In the genomic region with DNA sequence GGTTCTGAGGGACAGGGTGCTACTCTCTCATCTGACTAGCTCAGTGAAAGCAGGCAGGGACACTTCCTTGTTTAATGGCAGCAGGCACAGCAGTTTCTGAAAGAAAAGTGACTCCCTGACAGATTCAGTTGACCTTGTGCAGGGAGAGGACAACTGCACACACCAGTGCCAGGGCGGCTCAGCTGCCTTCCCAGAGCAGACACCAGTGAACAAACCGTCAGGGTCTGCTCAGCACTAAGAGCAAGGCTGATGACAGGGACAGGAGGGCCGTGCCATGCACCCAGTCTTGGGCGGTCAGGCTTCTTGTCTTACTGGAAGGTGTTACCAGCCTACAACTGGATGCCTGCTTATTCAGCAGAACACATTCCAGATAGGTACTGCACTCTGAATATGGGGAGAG, we compare ENCODE assay signal across 22 mouse cellular contexts. TPM values are rescaled to one million over a fixed set of nuclear protein-coding genes. Genes with fewer than 3 reads are reported as not detected.
DNase-seq lines count a peak whose midpoint lies in the region; ATAC-seq and TF ChIP-seq lines count a peak whose summit lies in the region.
"Had no signal": no experiment of that assay in that cellular context is flagged by ENCODE, and none has a peak within 500 bp of the region (broad histone marks: within the 10 kb centered on the region; RNA-seq: fewer than 3 reads in every experiment).

No protein-coding gene starts in this region.

- no peaks in the 10 kb centered on the region for H3K36me3 ChIP-seq in heart, adult 2 months (ENCODE audit: control insufficient read depth, insufficient read depth, low read length)
- H3K36me3 ChIP-seq in limb, embryonic 12.5 days, result peaks cover 62% of the 10 kb centered on the region
- H3K36me3 ChIP-seq in limb, embryonic 10.5 days, result peaks cover 70% of the 10 kb centered on the region

- ATAC-seq in limb, embryonic 12.5 days (ENCODE audit: insufficient number of reproducible peaks, insufficient read depth, low FRiP score, low TSS enrichment, low read depth), result no peak; the same call in 1 of the 2 replicates
- ATAC-seq: forebrain, embryonic 16.5 days; midbrain, embryonic 16.5 days had no signal

- peak; percentile 49 for DNase-seq in adrenal gland, postnatal 10 days
- DNase-seq in adrenal gland, postnatal 4 days (ENCODE audit: low spot score in 2 of 2), result no peak
- DNase-seq in heart, adult 2 months, result no peak
- DNase-seq in heart, adult 18-20 months, result no peak
- DNase-seq in limb, embryonic 10.5 days (ENCODE audit: low spot score), result no peak
- no peak for DNase-seq in urinary bladder, postnatal 14 days (ENCODE audit: low spot score)
- DNase-seq: cerebellum, adult 11 months; cerebellum, postnatal 10 days; lung, embryonic 14.5 days; lung, postnatal 4 days; right cerebral cortex, postnatal 14 days; thymus, adult 18-20 months had no signal

- no peak overlapping the region for H3K9ac ChIP-seq in heart, adult 2 months (ENCODE audit: low read depth, low read length)
- 0 out of 2 replicates have a peak overlapping the region, but pooled peaks have one; percentile 3 for H3K9ac ChIP-seq in limb, embryonic 12.5 days (replicated peaks)
- H3K9ac ChIP-seq: embryonic facial prominence, embryonic 13.5 days; kidney, embryonic 15.5 days; lung, embryonic 14.5 days; neural tube, embryonic 15.5 days had no signal

- TF ChIP-seq POLR2A in heart, adult 2 months (IDR thresholded peaks at IDR 0.05; ENCODE audit: insufficient read depth, low read depth, low read length), result no peak
- TF ChIP-seq POLR2A in olfactory bulb, adult 2 months (IDR thresholded peaks at IDR 0.05; ENCODE audit: insufficient read depth, low read depth, low read length), result no peak

- H3K79me2 ChIP-seq in heart, adult 2 months (replicated peaks; ENCODE audit: control insufficient read depth, insufficient read depth, low read length), result no peaks in the 10 kb centered on the region

- no peaks in the 10 kb centered on the region for H3K27me3 ChIP-seq in heart, adult 2 months (ENCODE audit: control insufficient read depth, insufficient read depth, low read length)
- no peaks in the 10 kb centered on the region for H3K27me3 ChIP-seq in limb, embryonic 12.5 days
- no peaks in the 10 kb centered on the region for H3K27me3 ChIP-seq in limb, embryonic 10.5 days (ENCODE audit: low read depth, poor library complexity, severe bottlenecking)
- H3K27me3 ChIP-seq: embryonic facial prominence, embryonic 13.5 days; kidney, embryonic 15.5 days; neural tube, embryonic 15.5 days had no signal

- no peak overlapping the region for H3K4me2 ChIP-seq in limb, embryonic 12.5 days
- H3K4me2 ChIP-seq: embryonic facial prominence, embryonic 13.5 days; kidney, embryonic 15.5 days; lung, embryonic 14.5 days; neural tube, embryonic 15.5 days had no signal

- no peak for TF ChIP-seq EP300 in heart, adult 2 months (IDR thresholded peaks at IDR 0.05; ENCODE audit: insufficient read depth, low read depth, low read length)

- H3K27ac ChIP-seq in heart, adult 2 months, result peak overlapping the region; percentile 12; the same call in 1 of the 2 replicates
- H3K27ac ChIP-seq in limb, embryonic 12.5 days, result no peak overlapping the region
- no peak overlapping the region for H3K27ac ChIP-seq in limb, embryonic 10.5 days
- H3K27ac ChIP-seq in olfactory bulb, adult 2 months (ENCODE audit: insufficient read depth, low read depth, low read length), result peak overlapping the region; percentile 42
- H3K27ac ChIP-seq: embryonic facial prominence, embryonic 13.5 days; kidney, embryonic 15.5 days; neural tube, embryonic 15.5 days had no signal

- intact Hi-C loops in heart, adult 2 months (cut with DNase I), result no loop called here

- H3K4me1 ChIP-seq in heart, adult 2 months (ENCODE audit: control insufficient read depth, insufficient read depth, low read length), result no peaks in the 10 kb centered on the region; the same call in 1 of the 2 replicates
- no peaks in the 10 kb centered on the region for H3K4me1 ChIP-seq in limb, embryonic 12.5 days (replicated peaks)
- 0 out of 2 replicates have a peak, but pooled peaks cover 2% of the 10 kb centered on the region for H3K4me1 ChIP-seq in limb, embryonic 10.5 days
- peaks cover 17% of the 10 kb centered on the region for H3K4me1 ChIP-seq in olfactory bulb, adult 2 months (ENCODE audit: control insufficient read depth, insufficient read depth, low read length)
- H3K4me1 ChIP-seq: embryonic facial prominence, embryonic 13.5 days; kidney, embryonic 15.5 days had no signal

- TF ChIP-seq CTCF in heart, adult 2 months (IDR thresholded peaks at IDR 0.05), result no peak
- TF ChIP-seq CTCF in olfactory bulb, adult 2 months (IDR thresholded peaks at IDR 0.05; ENCODE audit: insufficient read depth, low read depth, low read length), result no peak

- H3K4me3 ChIP-seq in heart, adult 2 months, result no peak overlapping the region
- H3K4me3 ChIP-seq in limb, embryonic 12.5 days (replicated peaks), result no peak overlapping the region
- H3K4me3 ChIP-seq in limb, embryonic 10.5 days, result no peak overlapping the region
- no peak overlapping the region for H3K4me3 ChIP-seq in olfactory bulb, adult 2 months (ENCODE audit: insufficient read depth, low read depth, low read length)
- H3K4me3 ChIP-seq: embryonic facial prominence, embryonic 13.5 days; kidney, embryonic 15.5 days; neural tube, embryonic 15.5 days had no signal

- WGBS in heart, adult 2 months, result 71% methylated on average over 4 of the region's 4 CpGs
- WGBS in limb, embryonic 12.5 days, result 94% methylated on average over 4 of the region's 4 CpGs
- 88% methylated on average over 4 of the region's 4 CpGs for WGBS in limb, embryonic 10.5 days
- 86% methylated on average over 4 of the region's 4 CpGs for WGBS in olfactory bulb, adult 2 months

- H3K9me3 ChIP-seq in limb, embryonic 12.5 days, result no peaks in the 10 kb centered on the region
- no peaks in the 10 kb centered on the region for H3K9me3 ChIP-seq in limb, embryonic 10.5 days (replicated peaks)
- H3K9me3 ChIP-seq: embryonic facial prominence, embryonic 13.5 days; G1E; kidney, embryonic 15.5 days; neural tube, embryonic 15.5 days had no signal

RNA-seq across cellular contexts. Expression of gene Qrich2, which starts 4.9 kb away (rescaled TPM):
- total RNA-seq in adrenal gland, postnatal 10 days (2021), result not detected
- under 1 TPM in 1 of 2 experiments, not detected in 1; 0.14 TPM for total RNA-seq in adrenal gland, postnatal 4 days (2021)
- not detected for total RNA-seq in heart, adult 2 months (2021)
- polyA plus RNA-seq in heart, adult 2 months (2012; rRNA removed), result 0.18 and 0.23 TPM in 2 replicates
- total RNA-seq in heart, adult 18-20 months (2021), result under 1 TPM in 1 of 2 experiments, not detected in 1; 0.05 TPM
- 0.35 TPM in 2 replicates for polyA plus RNA-seq in limb, embryonic 12.5 days (2016; fragmentation: Nextera tagmentation; extraction: Ambion mirVana)
- 0.36 and 0.44 TPM in 2 replicates for polyA plus RNA-seq in limb, embryonic 10.5 days (2016; fragmentation: Nextera tagmentation; extraction: Ambion mirVana)
- not detected in 2 replicates for polyA plus RNA-seq in olfactory bulb, adult 2 months (2012; ENCODE audit: insufficient read depth, insufficient read length, low replicate concordance, missing spikeins)
- total RNA-seq: hematopoietic stem cell, adult 5-6 weeks had no signal
- polyA plus RNA-seq: neural tube, embryonic 15.5 days; stomach, embryonic 14.5 days had no signal

RNA-seq across cellular contexts. Expression of gene Prpsap1, which starts 23.1 kb away (rescaled TPM):
- 10 to 100 TPM; 68.0 to 80.1 TPM for total RNA-seq in adrenal gland, postnatal 10 days (2021)
- total RNA-seq in adrenal gland, postnatal 4 days (2021), result 100 to 1,000 TPM in 1 of 2 experiments, 10 to 100 TPM in 1; 95.7 to 103 TPM
- total RNA-seq in heart, adult 2 months (2021), result 10 to 100 TPM; 28.9 to 30.0 TPM
- polyA plus RNA-seq in heart, adult 2 months (2012; rRNA removed), result 37.3 and 39.1 TPM in 2 replicates
- 10 to 100 TPM; 25.1 to 29.4 TPM for total RNA-seq in heart, adult 18-20 months (2021)
- polyA plus RNA-seq in limb, embryonic 12.5 days (2016; fragmentation: Nextera tagmentation; extraction: Ambion mirVana), result 186 and 199 TPM in 2 replicates
- polyA plus RNA-seq in limb, embryonic 10.5 days (2016; fragmentation: Nextera tagmentation; extraction: Ambion mirVana), result 203 and 209 TPM in 2 replicates
- not detected in 2 replicates for polyA plus RNA-seq in olfactory bulb, adult 2 months (2012; ENCODE audit: insufficient read depth, insufficient read length, low replicate concordance, missing spikeins)

RNA-seq across cellular contexts. Expression of gene Ubald2, which starts 37.0 kb away (rescaled TPM):
- 10 to 100 TPM; 47.9 to 51.1 TPM for total RNA-seq in adrenal gland, postnatal 10 days (2021)
- total RNA-seq in adrenal gland, postnatal 4 days (2021), result 10 to 100 TPM; 62.1 to 63.9 TPM
- 10 to 100 TPM; 29.2 to 34.1 TPM for total RNA-seq in heart, adult 2 months (2021)
- polyA plus RNA-seq in heart, adult 2 months (2012; rRNA removed), result 45.5 and 80.1 TPM in 2 replicates
- total RNA-seq in heart, adult 18-20 months (2021), result 10 to 100 TPM; 32.0 to 33.3 TPM
- 36.6 and 48.4 TPM in 2 replicates for polyA plus RNA-seq in limb, embryonic 12.5 days (2016; fragmentation: Nextera tagmentation; extraction: Ambion mirVana)
- 44.1 and 51.8 TPM in 2 replicates for polyA plus RNA-seq in limb, embryonic 10.5 days (2016; fragmentation: Nextera tagmentation; extraction: Ambion mirVana)
- polyA plus RNA-seq in olfactory bulb, adult 2 months (2012; ENCODE audit: insufficient read depth, insufficient read length, low replicate concordance, missing spikeins), result not detected in 2 replicates

RNA-seq across cellular contexts. Expression of gene Rnf157, which starts 58.1 kb away (rescaled TPM):
- total RNA-seq in adrenal gland, postnatal 10 days (2021), result 10 to 100 TPM; 11.2 to 16.5 TPM
- 10 to 100 TPM; 20.0 to 22.0 TPM for total RNA-seq in adrenal gland, postnatal 4 days (2021)
- total RNA-seq in heart, adult 2 months (2021), result 1 to 10 TPM; 6.0 to 7.2 TPM
- polyA plus RNA-seq in heart, adult 2 months (2012; rRNA removed), result 3.0 and 5.7 TPM in 2 replicates
- total RNA-seq in heart, adult 18-20 months (2021), result 1 to 10 TPM; 5.8 to 7.2 TPM
- polyA plus RNA-seq in limb, embryonic 12.5 days (2016; fragmentation: Nextera tagmentation; extraction: Ambion mirVana), result 25.2 and 26.7 TPM in 2 replicates
- 11.1 and 18.3 TPM in 2 replicates for polyA plus RNA-seq in limb, embryonic 10.5 days (2016; fragmentation: Nextera tagmentation; extraction: Ambion mirVana)
- 199 TPM in 1 of 2 replicates, not detected in the other for polyA plus RNA-seq in olfactory bulb, adult 2 months (2012; ENCODE audit: insufficient read depth, insufficient read length, low replicate concordance, missing spikeins)

RNA-seq across cellular contexts. Expression of gene Sphk1, which starts 59.8 kb away (rescaled TPM):
- total RNA-seq in adrenal gland, postnatal 10 days (2021), result 1 to 10 TPM; 3.0 to 5.1 TPM
- 1 to 10 TPM; 5.3 to 6.0 TPM for total RNA-seq in adrenal gland, postnatal 4 days (2021)
- 1 to 10 TPM in 1 of 2 experiments, under 1 TPM in 1; 0.98 to 1.1 TPM for total RNA-seq in heart, adult 2 months (2021)
- polyA plus RNA-seq in heart, adult 2 months (2012; rRNA removed), result 3.2 and 3.3 TPM in 2 replicates
- 1 to 10 TPM in 1 of 2 experiments, under 1 TPM in 1; 0.94 to 1.4 TPM for total RNA-seq in heart, adult 18-20 months (2021)
- 1.4 and 1.8 TPM in 2 replicates for polyA plus RNA-seq in limb, embryonic 12.5 days (2016; fragmentation: Nextera tagmentation; extraction: Ambion mirVana)
- polyA plus RNA-seq in limb, embryonic 10.5 days (2016; fragmentation: Nextera tagmentation; extraction: Ambion mirVana), result 0.30 and 0.54 TPM in 2 replicates
- polyA plus RNA-seq in olfactory bulb, adult 2 months (2012; ENCODE audit: insufficient read depth, insufficient read length, low replicate concordance, missing spikeins), result not detected in 2 replicates

Comparison
In these comparisons a context has a peak if more than half of its experiments do, and no peak if none do; other contexts are left out.
1. H3K27ac ChIP-seq: peak in heart, adult 2 months (single experiment) and olfactory bulb, adult 2 months (single experiment); none in limb, embryonic 12.5 days (single experiment) and limb, embryonic 10.5 days (single experiment).